Mouse (Mus musculus) lung, adult 2 months (tissue): Measurements from ENCODE around the gene Adamts8.

Experiments
- CTCF ChIP-seq: fragments of 200-500 bp; IDR thresholded peaks from 2 replicates; pipeline ENCODE4 v1.5.1; 2011; ENCODE audit warnings: mild to moderate bottlenecking, low read length, control low read depth; ENCODE audit not compliant: insufficient read depth
- POLR2A ChIP-seq: fragments of 200-500 bp; IDR thresholded peaks from 2 replicates; pipeline ENCODE4 v1.6.1; 2011; ENCODE audit warnings: low read depth, mild to moderate bottlenecking, control low read depth, low read length, borderline replicate concordance; ENCODE audit errors: extremely low read depth

DNA sequence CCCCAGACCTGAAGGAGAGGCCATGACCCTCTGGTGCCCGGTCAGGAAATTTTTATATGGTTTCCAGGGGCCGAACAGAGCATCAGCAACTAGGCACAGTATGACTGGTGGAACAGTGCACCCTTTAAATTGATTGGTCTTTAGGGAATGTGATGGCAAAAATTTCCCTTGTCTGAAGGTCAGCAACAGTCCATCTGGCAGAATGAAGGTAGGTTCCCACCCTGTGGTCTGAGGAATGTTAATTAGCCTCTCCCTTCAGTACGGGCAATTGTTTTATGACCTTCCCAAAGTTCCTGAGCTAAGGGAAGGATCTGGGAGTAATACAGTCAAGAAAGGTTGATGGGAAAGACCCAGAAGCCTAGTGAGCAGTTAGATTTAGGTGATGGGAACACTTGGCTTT is 67.7 kb downstream of the Adamts8 start:
- TF ChIP-seq POLR2A (no peak), CTCF (no peak)
